Mouse (Mus musculus) heart, embryonic 11.5 days (tissue): ENCODE results near the gene Usp21. TPM values are rescaled to one million over a fixed set of nuclear protein-coding genes. Genes with fewer than 3 reads are reported as not detected.
"Not testable (repeated sequence)": the region's sequence is repeated elsewhere in the genome, so short reads cannot be mapped to it uniquely, and the experiment has no call there.

ENCODE experiments used
- ATAC-seq: fragments of 200-750 bp; cut with Nextera tagmentation; replicated peaks from 2 replicates; pipeline ENCODE4 v1.8.0; 2017; ENCODE audit warnings: moderate library complexity; ENCODE audit not compliant: insufficient number of reproducible peaks, low FRiP score, low TSS enrichment
- H3K27ac ChIP-seq: fragments of 300-500 bp; sonication (generic); 2 replicates; pipeline ENCODE4 v1.5.1; 2014; ENCODE audit warnings: mild to moderate bottlenecking, low read depth, low read length
- H3K27me3 ChIP-seq: fragments of 300-500 bp; sonication (generic); 2 replicates; pipeline ENCODE4 v1.6.1; 2014; ENCODE audit warnings: mild to moderate bottlenecking, low read length, mixed read lengths; ENCODE audit not compliant: control insufficient read depth, insufficient read depth
- H3K36me3 ChIP-seq: fragments of 300-500 bp; sonication (generic); 2 replicates; pipeline ENCODE4 v1.6.1; 2014; ENCODE audit warnings: mild to moderate bottlenecking, low read length, moderate library complexity, mixed read lengths; ENCODE audit not compliant: control insufficient read depth, insufficient read depth
- H3K4me1 ChIP-seq: fragments of 300-500 bp; sonication (generic); 2 replicates; pipeline ENCODE4 v1.6.1; 2014; ENCODE audit warnings: low read length; ENCODE audit not compliant: control insufficient read depth, insufficient read depth
- H3K4me2 ChIP-seq: fragments of 300-500 bp; sonication (generic); 2 replicates; pipeline ENCODE4 v1.6.1; 2014; ENCODE audit warnings: mild to moderate bottlenecking, moderate library complexity
- H3K4me3 ChIP-seq: fragments of 300-500 bp; sonication (generic); 2 replicates; pipeline ENCODE4 v1.5.1; 2014; ENCODE audit warnings: low read depth, low read length
- H3K9ac ChIP-seq: fragments of 300-500 bp; sonication (generic); 2 replicates; pipeline ENCODE4 v1.6.1; 2014; ENCODE audit warnings: mild to moderate bottlenecking, low read depth, low read length, moderate library complexity
- H3K9me3 ChIP-seq: fragments of 300-500 bp; sonication (generic); replicated peaks from 2 replicates; pipeline ENCODE4 v1.6.1; 2016; ENCODE audit warnings: low read length; ENCODE audit not compliant: control insufficient read depth
- WGBS: fragments of 180-500 bp; shearing (Covaris S2); extraction: QIAGEN DNeasy Blood & Tissue Kit; methylation state at CpG from one replicate; pipeline ENCODE4 v1.1.7; 2014; ENCODE audit not compliant: insufficient replicate concordance; 5-methylcytosine and 5-hydroxymethylcytosine counted together
- polyA plus RNA-seq: library from polyadenylated mRNA; unstranded; fragments of >200 nt; fragmentation: Nextera tagmentation; extraction: Ambion mirVana; gene quantifications from 2 replicates; pipeline ENCODE4 v1.2.1, GENCODE M21; 2014

The Usp21 gene
- polyA plus RNA-seq = 51.2 TPM in 2 replicates

DNA sequence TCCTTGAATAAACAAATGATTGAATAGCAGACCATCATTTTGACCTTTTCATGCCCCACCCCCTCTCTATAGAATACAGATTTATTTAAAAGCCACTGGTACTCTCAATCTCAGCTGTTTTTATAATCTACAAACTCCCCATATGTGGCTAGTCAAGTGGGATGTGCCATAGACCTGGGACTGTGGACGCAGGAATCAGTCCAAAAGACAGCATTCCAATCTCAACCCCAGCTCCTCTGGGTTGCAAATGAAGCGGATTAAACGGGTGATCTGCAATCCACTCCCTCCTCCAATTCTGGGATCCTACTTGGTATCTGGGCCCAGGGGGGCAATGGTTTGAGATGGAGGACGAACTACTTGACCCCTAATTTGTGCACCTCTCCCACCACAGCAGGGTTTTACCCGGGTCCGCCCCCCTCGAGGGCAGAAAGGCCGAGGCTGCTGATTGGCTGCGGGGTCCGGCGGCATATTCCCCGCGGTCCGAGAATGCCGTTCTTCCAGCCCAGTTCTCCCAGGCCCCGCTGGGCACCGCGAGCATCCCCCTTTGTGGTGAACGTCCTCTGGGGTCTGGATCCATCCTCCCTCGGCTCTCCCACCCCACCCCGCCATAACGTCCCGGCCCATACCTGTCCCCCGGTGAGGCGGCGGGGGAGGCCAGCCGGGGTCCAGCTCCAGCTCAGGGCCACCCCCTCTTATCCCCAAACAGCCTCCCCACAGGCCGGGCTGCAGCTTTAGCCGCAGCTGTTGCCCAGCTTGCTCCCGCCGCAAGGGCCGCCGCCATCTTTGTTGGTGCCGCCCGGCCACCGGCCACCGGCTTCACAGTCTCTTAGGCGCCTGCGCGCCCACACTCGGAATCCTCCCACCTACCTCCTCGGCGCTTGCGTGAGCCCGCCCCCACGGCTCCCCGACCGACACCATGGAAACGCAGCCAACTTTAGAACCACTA lies at the start of gene Usp21:
Gene Usp21, minus strand, starts transcription at position 856 of the 946 bp plus-strand sequence.
- Histone ChIP-seq H3K9me3 (no peaks in the 10 kb centered on the region), H3K4me1 (peaks cover 12% of the 10 kb centered on the region; the same call in 1 of the 2 replicates), H3K36me3 (peaks cover 10% of the 10 kb centered on the region; the same call in 1 of the 2 replicates), H3K27me3 (no peaks in the 10 kb centered on the region), H3K27ac (peak within 1 kb of the TSS; percentile 95), H3K4me2 (peak within 1 kb of the TSS; percentile 83), H3K4me3 (peak within 1 kb of the TSS; percentile 97), H3K9ac (peak within 1 kb of the TSS; percentile 100)
- under 1% methylated on average over 49 of the region's 49 CpGs for WGBS
- peak; percentile 91 for ATAC-seq

DNA sequence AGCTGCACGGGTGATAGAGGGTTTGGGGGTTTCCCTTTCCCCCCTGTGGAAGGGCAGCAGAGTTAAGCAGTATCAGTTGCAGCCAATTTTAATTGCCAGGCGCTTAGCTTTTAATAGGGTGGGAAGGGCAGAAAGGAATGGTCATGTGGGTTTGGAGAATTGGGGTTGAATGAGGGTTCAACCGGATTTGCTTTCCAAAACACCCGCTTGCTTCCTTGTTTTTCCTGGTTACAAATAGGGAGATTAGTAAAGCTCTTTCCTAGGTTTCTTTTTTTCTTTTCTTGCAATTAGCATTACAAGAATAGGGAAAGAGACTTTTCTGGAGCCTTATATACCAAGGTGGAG lies 42.4 kb upstream of the Usp21 start:
- no peak for ATAC-seq
- H3K4me1 ChIP-seq = peaks cover 19% of the 10 kb centered on the region
- peak overlapping the region; percentile 68 for H3K4me3 ChIP-seq
- H3K4me2 ChIP-seq = peak overlapping the region; percentile 97
- no peaks in the 10 kb centered on the region for H3K27me3 ChIP-seq
- H3K9ac ChIP-seq = peak overlapping the region; percentile 85
- 2% methylated on average over 4 of the region's 4 CpGs for WGBS
- no peaks in the 10 kb centered on the region for H3K9me3 ChIP-seq
- H3K36me3 ChIP-seq = no peaks in the 10 kb centered on the region
- peak overlapping the region; percentile 97 for H3K27ac ChIP-seq

DNA sequence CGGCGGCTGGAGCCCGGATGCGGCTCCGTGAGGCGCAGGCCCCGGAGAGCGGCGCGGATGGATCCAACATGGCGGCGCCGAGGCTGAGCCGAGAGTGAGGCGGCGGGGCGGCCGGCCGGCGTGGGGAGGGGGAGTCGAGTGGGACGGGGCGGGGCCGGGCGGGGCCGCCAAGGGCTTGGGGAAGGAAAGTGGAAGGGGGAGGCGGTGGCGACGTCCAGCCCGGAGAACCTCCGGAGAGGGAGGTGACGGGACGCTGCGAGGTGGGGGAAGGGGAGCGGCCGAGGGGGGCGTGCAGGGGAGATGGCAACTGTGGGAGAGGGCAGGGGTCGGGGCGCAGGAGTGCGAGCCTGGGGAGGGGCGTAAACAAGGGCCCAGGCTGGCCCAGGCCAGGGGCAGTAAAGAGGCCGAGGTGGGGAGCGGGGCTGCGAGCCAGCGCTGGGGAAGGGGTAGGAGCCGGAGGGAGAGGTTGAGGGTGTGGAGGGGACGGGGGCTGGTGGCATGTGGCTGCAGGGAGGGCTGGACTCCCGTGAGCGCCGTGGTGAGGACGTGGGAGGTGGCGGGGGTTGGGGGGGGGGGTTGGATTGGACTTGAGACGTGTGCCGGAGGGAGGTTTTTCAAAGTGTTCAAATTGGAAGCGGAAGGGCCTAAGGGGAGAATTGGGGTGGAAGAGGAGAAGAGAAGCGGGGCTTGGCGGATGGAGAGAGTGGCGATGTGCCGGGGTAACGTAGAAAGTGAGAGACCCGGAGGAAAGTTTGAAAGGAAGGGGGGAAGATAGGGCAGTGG lies 41.8 kb upstream of the Usp21 start:
- Histone ChIP-seq H3K9me3 (no peaks in the 10 kb centered on the region), H3K9ac (peak overlapping the region; percentile 85), H3K36me3 (peaks cover 3% of the 10 kb centered on the region; the same call in 1 of the 2 replicates), H3K27me3 (no peaks in the 10 kb centered on the region), H3K4me1 (peaks cover 19% of the 10 kb centered on the region), H3K4me2 (peak overlapping the region; percentile 97), H3K27ac (peak overlapping the region; percentile 97), H3K4me3 (peak overlapping the region; percentile 68)
- ATAC-seq = peak; percentile 86
- WGBS = 1% methylated on average over 50 of the region's 61 CpGs

DNA sequence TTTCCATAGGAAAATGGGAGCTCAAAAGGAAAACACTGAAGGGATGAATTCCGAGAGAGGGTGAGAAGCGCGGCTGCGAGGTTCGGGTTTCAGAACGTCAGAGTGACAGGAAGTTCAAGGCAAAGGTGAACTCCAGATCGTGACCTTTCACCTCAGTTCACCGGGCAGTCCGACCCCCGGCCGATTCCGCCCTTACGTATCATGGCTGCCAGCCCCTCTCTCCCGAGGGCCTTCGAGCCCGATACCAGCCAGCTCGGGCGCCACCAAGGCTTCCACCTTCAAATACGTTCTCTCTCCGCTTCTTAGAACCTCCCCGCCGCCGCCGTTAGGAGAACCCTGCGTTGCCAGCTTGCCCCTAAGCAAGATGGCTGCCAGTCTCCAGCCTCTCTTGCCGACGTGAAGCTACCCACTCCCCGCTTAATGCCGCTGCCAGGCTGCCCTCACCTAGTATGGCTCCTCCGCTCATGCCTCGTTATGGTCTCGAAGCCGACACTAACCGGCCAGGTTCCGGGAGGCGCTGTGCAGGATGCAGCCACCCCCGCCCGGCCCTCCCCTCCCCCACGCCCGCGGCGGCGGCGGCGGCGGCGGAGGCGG lies 41.1 kb upstream of the Usp21 start, which contains the start of gene Dedd:
Gene Dedd, plus strand, starts transcription at position 307 of the 594 bp plus-strand sequence.
- H3K4me2 ChIP-seq = peak within 1 kb of the TSS; percentile 97
- H3K27me3 ChIP-seq = no peaks in the 10 kb centered on the region
- peak within 1 kb of the TSS; percentile 68 for H3K4me3 ChIP-seq
- peak; percentile 84 for ATAC-seq
- H3K9me3 ChIP-seq = no peaks in the 10 kb centered on the region
- under 1% methylated on average over 47 of the region's 48 CpGs for WGBS
- H3K9ac ChIP-seq = peak within 1 kb of the TSS; percentile 85
- H3K4me1 ChIP-seq = peaks cover 19% of the 10 kb centered on the region
- peaks cover 3% of the 10 kb centered on the region; the same call in 1 of the 2 replicates for H3K36me3 ChIP-seq
- peak within 1 kb of the TSS; percentile 97 for H3K27ac ChIP-seq

DNA sequence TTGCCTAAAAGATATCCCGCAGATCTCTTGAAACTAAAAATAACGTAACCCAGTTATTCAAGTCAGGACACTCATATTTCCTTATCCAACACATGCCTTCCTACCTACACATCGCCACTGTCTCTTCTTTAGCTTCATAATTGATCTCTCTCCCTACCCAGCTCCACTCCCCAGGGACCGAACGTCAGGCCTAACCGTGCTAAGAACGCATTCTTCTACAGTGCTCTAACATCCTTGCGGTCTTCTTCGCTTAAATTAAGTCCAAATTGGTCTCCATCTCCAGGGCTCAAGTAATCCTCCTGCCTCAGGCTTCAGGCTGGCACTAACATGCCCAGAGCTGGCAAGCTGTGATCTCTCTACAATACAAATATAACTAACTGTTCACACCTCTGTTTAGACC lies 40.5 kb upstream of the Usp21 start:
- Histone ChIP-seq H3K36me3 (peaks cover 3% of the 10 kb centered on the region; the same call in 1 of the 2 replicates), H3K4me2 (peak overlapping the region; percentile 97), H3K4me3 (peak overlapping the region; percentile 68), H3K9me3 (no peaks in the 10 kb centered on the region), H3K9ac (peak overlapping the region; percentile 85), H3K27ac (peak overlapping the region; percentile 97), H3K27me3 (no peaks in the 10 kb centered on the region), H3K4me1 (peaks cover 19% of the 10 kb centered on the region)
- ATAC-seq = no peak
- 30% methylated on average over 9 of the region's 9 CpGs for WGBS

DNA sequence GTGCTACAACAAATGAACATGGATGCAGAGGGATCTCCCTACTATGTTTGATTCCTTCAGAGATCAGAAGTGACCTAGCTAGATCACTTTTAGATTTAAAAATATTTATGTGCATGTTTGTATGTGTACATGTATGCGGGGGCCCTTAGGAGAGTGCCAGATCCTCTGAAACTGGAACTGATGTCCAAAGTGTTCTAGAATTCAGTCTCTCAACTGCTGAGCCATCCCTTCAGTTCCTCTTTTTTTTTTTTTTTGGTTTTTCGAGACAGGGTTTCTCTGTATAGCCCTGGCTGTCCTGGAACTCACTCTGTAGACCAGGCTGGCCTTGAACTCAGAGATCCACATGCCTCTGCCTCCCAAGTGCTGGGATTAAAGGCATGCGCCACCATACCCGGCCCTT lies 38.8 kb upstream of the Usp21 start:
- 79% methylated on average over 4 of the region's 4 CpGs for WGBS
- not testable (repeated sequence) for H3K4me2 ChIP-seq

DNA sequence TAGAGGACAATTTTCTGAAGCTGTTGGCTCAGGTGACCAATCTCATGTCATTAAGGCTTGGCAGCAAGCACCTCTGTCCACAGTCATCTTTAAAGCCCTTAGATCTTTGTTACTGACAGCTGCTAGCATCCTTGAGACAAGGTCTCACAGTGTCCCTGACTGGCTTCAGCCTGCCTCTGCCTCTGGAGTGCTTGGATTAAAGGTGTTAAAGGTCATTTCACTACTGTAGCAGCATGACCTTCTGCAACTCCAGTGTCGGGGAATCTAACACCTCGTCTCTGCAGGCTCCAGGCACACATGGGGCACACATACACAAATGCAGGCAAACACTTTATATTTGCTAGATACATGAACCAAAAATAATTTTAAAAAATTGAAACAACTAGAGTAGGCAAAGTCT lies 37.8 kb upstream of the Usp21 start:
- H3K4me3 ChIP-seq = no peak overlapping the region
- H3K9me3 ChIP-seq = no peaks in the 10 kb centered on the region
- 73% methylated on average over 2 of the region's 2 CpGs for WGBS
- H3K27me3 ChIP-seq = no peaks in the 10 kb centered on the region
- peaks cover 3% of the 10 kb centered on the region; the same call in 1 of the 2 replicates for H3K36me3 ChIP-seq
- no peak overlapping the region for H3K27ac ChIP-seq
- no peak overlapping the region for H3K9ac ChIP-seq
- no peak for ATAC-seq
- H3K4me1 ChIP-seq = peaks cover 7% of the 10 kb centered on the region; the same call in 1 of the 2 replicates
- no peak overlapping the region for H3K4me2 ChIP-seq

More for the DNA sequence above, 38.8 kb upstream of the Usp21 start:
- not testable (repeated sequence) for H3K4me3 ChIP-seq, H3K27ac ChIP-seq, H3K36me3 ChIP-seq, ATAC-seq, H3K9me3 ChIP-seq, H3K27me3 ChIP-seq, H3K9ac ChIP-seq
- peaks cover 15% of the 10 kb centered on the region for H3K4me1 ChIP-seq

DNA sequence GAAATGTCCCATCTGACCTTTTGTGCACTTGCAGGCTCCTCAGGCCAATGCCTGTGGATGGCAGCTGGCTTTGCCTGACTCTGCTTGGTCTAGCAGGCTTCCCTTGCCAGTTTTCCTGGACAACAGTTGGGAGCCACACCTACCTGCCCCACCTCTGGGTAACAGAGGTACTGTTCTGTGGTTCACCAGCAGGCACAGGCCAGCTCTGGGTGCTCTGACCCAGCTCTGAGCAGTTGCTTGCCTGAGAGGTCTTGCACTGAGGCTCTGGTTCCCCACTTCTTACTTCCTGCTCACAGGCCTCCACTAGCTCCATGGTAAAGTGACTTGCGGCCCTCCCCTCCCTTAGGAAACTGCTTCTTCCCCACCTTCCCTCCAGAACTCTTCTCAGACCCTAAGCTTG lies 34.2 kb upstream of the Usp21 start:
- Histone ChIP-seq H3K9ac (no peak overlapping the region), H3K9me3 (no peaks in the 10 kb centered on the region), H3K4me2 (no peak overlapping the region), H3K4me3 (no peak overlapping the region), H3K36me3 (peaks cover 3% of the 10 kb centered on the region; the same call in 1 of the 2 replicates), H3K27me3 (no peaks in the 10 kb centered on the region), H3K27ac (no peak overlapping the region), H3K4me1 (no peaks in the 10 kb centered on the region; the same call in 1 of the 2 replicates)
- no peak for ATAC-seq
- WGBS = 70% methylated on average over 1 of the region's 1 CpGs
